Mouse (Mus musculus) heart, postnatal 0 days (tissue): Measurements from ENCODE around the gene Zfp36l1. TPM values are rescaled to one million over a fixed set of nuclear protein-coding genes. Genes with fewer than 3 reads are reported as not detected.

Source experiments
- ATAC-seq: fragments of 200-750 bp; cut with Nextera tagmentation; 2 replicates; pipeline ENCODE4 v1.8.0; 2017; ENCODE audit warnings: low read depth, moderate number of reproducible peaks, moderate library complexity; ENCODE audit not compliant: insufficient read depth
- DNase-seq: peaks from one replicate; pipeline ENCODE4 v3.0.0-alpha.2; 2016; ENCODE audit warnings: low spot score
- H3K27ac ChIP-seq: fragments of 300-500 bp; sonication (generic); 2 replicates; pipeline ENCODE4 v1.5.1; 2014; ENCODE audit warnings: low read depth, mild to moderate bottlenecking
- H3K27me3 ChIP-seq: fragments of 300-500 bp; sonication (generic); 2 replicates; pipeline ENCODE4 v1.6.1; 2014; ENCODE audit warnings: low read length, mixed read lengths; ENCODE audit not compliant: control insufficient read depth, insufficient read depth
- H3K36me3 ChIP-seq: fragments of 300-500 bp; sonication (generic); replicated peaks from 2 replicates; pipeline ENCODE4 v1.6.1; 2014; ENCODE audit warnings: low read length, mixed read lengths; ENCODE audit not compliant: control insufficient read depth, insufficient read depth
- H3K4me1 ChIP-seq: fragments of 300-500 bp; sonication (generic); 2 replicates; pipeline ENCODE4 v1.6.1; 2014; ENCODE audit warnings: antibody characterized with exemption; ENCODE audit not compliant: control insufficient read depth, insufficient read depth
- H3K4me2 ChIP-seq: fragments of 300-500 bp; sonication (generic); 2 replicates; pipeline ENCODE4 v1.6.1; 2014; ENCODE audit warnings: low read depth, mild to moderate bottlenecking, low read length, moderate library complexity
- H3K4me3 ChIP-seq: fragments of 300-500 bp; sonication (generic); 2 replicates; pipeline ENCODE4 v1.5.1; 2014; ENCODE audit warnings: low read depth, low read length
- H3K9ac ChIP-seq: fragments of 300-500 bp; sonication (generic); replicated peaks from 2 replicates; pipeline ENCODE4 v1.6.1; 2014; ENCODE audit warnings: low read depth, low read length, mixed read lengths
- H3K9me3 ChIP-seq: fragments of 300-500 bp; sonication (generic); replicated peaks from 2 replicates; pipeline ENCODE4 v1.6.1; 2016; ENCODE audit warnings: low read length; ENCODE audit not compliant: control insufficient read depth
- CTCF ChIP-seq: IDR thresholded peaks from 2 replicates; pipeline ENCODE4 v1.5.1; 2016; ENCODE audit warnings: antibody characterized with exemption, control low read depth, low read depth
- EP300 ChIP-seq: IDR thresholded peaks from 2 replicates; pipeline ENCODE4 v1.6.1; 2016; ENCODE audit warnings: antibody characterized with exemption, low read depth
- WGBS: fragments of 180-500 bp; shearing (Covaris S2); extraction: QIAGEN DNeasy Blood & Tissue Kit; methylation state at CpG from one replicate; pipeline ENCODE4 v1.1.7; 2014; 5-methylcytosine and 5-hydroxymethylcytosine counted together
- polyA plus RNA-seq: library from polyadenylated mRNA; unstranded; fragments of >200 nt; fragmentation: Nextera tagmentation; extraction: Ambion mirVana; gene quantifications from 2 replicates; pipeline ENCODE4 v1.2.1, GENCODE M21; 2015
- total RNA-seq: library from RNA; depleted of rRNA; stranded (reverse); fragments of >200 nt; gene quantifications from 2 replicates; pipeline ENCODE4 v1.2.3, GENCODE M21; 2014; ENCODE audit warnings: low replicate concordance

The Zfp36l1 gene
- total and polyA plus RNA-seq, 2 experiments from 2014 or later: 60.3 to 80.6 TPM

DNA sequence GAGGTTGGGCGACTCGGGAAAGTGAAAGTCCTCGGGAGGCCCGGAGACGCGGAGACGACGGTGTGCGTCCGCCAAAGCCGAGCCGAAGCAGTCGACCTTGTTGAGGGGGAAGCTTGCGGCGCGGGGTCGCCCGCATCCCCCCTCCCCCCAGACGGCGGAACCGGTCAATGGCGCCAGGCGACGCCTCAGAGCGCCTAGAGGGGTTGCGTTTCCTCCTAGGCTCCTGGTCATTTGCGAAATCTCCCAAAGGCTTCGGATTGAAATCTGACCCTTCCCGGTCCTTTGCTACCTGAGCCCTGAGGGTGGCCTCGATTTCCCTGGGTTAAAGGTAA is 3.0 kb upstream of the Zfp36l1 start:
- Histone ChIP-seq H3K9ac (peak overlapping the region; percentile 90), H3K4me2 (peak overlapping the region; percentile 68), H3K9me3 (no peaks in the 10 kb centered on the region), H3K36me3 (peaks cover 14% of the 10 kb centered on the region), H3K4me1 (peaks cover 8% of the 10 kb centered on the region; the same call in 1 of the 2 replicates), H3K27ac (peak overlapping the region; percentile 97), H3K27me3 (no peaks in the 10 kb centered on the region), H3K4me3 (peak overlapping the region; percentile 96)
- WGBS: under 1% methylated on average over 30 of the region's 30 CpGs
- ATAC-seq (no peak), DNase-seq (no peak)
- no peak for TF ChIP-seq CTCF
- TF ChIP-seq EP300: no peak

DNA sequence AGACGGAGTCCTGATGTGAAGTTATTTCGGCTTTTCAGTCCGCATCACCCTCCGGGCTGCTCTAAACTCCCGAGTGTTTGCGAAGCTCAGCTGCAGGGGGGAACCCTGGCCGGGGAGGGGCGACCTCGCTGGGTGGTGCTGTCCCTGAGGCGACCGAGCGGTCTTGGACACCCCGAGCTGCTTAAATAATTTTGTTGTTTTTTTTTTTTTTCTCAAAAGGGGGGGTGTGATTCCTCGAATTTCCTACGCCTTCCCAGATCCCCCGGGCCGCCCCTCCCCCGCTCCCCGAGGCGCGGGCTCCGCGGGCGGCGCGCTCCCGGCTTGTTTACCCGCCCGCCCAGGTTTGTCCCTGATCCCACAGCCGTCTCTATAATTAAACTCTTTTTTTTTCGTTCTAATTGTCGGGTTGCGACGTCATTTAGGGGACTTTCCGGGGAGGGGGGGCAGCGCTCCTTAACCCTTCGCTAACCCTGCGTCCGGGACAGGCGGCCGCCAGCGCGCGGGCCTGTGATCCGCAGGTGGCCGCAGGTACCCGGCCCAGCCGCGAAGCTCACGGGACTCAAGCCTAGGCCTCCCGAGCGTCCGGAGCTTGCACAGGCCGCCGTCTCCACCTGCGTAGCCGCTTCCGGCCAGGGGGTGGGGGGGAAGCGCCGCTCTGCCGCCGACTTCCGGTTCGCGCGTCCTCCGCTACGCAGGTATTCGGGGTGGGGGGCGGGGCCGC is 2.5 kb upstream of the Zfp36l1 start:
- no peaks in the 10 kb centered on the region for H3K9me3 ChIP-seq
- WGBS: under 1% methylated on average over 67 of the region's 71 CpGs
- peaks cover 8% of the 10 kb centered on the region; the same call in 1 of the 2 replicates for H3K4me1 ChIP-seq
- H3K36me3 ChIP-seq: peaks cover 9% of the 10 kb centered on the region
- TF ChIP-seq CTCF (no peak), EP300 (peak; percentile 25; the same call in 1 of the 2 replicates)
- peak overlapping the region; percentile 96 for H3K4me3 ChIP-seq
- H3K27ac ChIP-seq: peak overlapping the region; percentile 97
- peak; percentile 79 for DNase-seq
- H3K9ac ChIP-seq: peak overlapping the region; percentile 90
- H3K4me2 ChIP-seq: peak overlapping the region; percentile 68
- no peaks in the 10 kb centered on the region for H3K27me3 ChIP-seq
- peak; percentile 63 for ATAC-seq

DNA sequence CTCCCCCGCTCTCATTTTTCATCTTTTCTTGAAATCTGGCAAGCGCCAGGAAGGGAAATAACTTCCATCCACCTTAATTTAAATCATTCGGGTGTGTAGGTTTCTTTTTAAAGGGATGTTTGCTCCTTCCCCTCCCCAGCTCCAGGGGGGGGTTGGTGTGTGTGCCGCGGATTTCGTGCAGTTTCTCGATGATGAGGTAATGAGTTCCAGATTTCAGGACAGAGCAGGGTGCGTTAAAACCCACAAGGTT is 2.0 kb upstream of the Zfp36l1 start:
- no peak for DNase-seq
- no peak; the same call in 1 of the 2 replicates for TF ChIP-seq EP300
- no peak for TF ChIP-seq CTCF
- 0% methylated on average over 8 of the region's 8 CpGs for WGBS
- Histone ChIP-seq H3K9me3 (no peaks in the 10 kb centered on the region), H3K4me2 (peak overlapping the region; percentile 68), H3K4me3 (peak overlapping the region; percentile 96), H3K9ac (peak overlapping the region; percentile 90), H3K4me1 (peaks cover 8% of the 10 kb centered on the region; the same call in 1 of the 2 replicates), H3K27me3 (no peaks in the 10 kb centered on the region), H3K27ac (peak overlapping the region; percentile 97), H3K36me3 (peaks cover 7% of the 10 kb centered on the region)
- ATAC-seq: no peak

DNA sequence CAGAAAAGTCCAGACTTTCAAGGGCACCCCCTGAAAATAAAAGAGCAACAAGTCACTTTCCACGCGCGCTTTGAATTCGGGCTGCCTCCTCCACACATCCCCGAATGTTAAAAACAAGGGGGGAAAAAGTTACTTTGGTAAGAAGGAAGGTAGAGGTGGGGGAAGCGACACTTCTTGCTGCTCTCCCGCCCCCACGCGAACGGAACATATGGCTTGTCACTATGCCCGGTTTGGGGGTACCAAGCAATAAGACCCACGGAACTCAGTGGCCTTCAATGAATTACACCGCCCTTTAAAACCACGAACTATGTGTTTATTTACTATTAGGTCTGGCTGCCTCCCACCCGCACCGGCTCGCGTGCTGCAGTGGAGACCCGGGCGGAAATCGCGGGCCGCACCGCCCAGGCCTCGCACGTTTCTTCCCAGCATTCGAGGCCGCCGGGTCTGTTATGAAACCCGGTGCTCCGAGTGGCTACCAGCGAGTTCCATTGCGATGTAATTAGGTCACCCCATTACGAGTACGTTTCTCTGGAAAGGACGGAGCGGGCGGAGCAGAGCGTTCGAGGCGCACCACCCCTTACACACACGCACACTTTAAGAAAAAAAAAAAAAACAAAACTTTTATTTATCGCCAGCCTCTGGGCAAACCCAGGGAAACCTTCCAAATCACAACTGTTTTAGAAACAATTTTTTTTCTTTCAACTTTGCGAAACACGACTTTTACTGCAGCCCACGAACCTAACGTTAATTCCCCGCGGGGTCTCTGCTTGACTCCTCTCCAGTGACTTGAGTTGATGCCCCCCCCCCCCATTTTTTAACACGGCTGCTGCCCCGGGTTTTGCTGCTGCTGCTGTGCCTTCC is 1.4 kb upstream of the Zfp36l1 start:
- ATAC-seq: peak; percentile 27; the same call in 1 of the 2 replicates
- TF ChIP-seq CTCF: no peak
- no peak for TF ChIP-seq EP300
- WGBS: under 1% methylated on average over 51 of the region's 51 CpGs

DNA sequence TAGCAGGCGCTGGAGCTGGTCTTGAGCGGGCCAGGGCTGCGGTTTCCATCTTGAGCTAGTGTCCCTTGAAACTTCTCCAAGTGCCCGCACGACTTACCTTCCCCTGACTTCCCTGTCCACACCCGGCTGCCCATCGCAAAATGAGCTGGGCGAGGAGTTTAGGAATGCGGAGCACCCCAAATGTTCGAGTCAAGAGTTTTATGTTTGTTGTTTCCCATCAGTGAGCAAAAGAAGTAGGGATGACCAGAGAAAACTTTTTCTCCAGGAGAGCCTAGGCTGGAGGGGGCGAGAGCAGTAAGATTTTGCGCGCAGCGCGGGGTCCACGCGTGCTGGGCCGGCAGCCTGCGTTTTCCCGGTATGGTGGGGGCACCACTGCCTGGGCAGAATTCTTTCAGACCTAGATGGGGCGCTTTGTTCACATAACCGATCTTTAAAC is 791 bp upstream of the Zfp36l1 start:
- Histone ChIP-seq H3K9me3 (no peaks in the 10 kb centered on the region), H3K9ac (peak overlapping the region; percentile 90), H3K4me1 (peaks cover 13% of the 10 kb centered on the region; the same call in 1 of the 2 replicates), H3K27ac (peak overlapping the region; percentile 97), H3K36me3 (peaks cover 11% of the 10 kb centered on the region), H3K27me3 (no peaks in the 10 kb centered on the region), H3K4me3 (peak overlapping the region; percentile 96), H3K4me2 (peak overlapping the region; percentile 68)
- DNase-seq: no peak
- no peak for TF ChIP-seq EP300
- TF ChIP-seq CTCF: no peak
- no peak; the same call in 1 of the 2 replicates for ATAC-seq
- 1% methylated on average over 22 of the region's 22 CpGs for WGBS

More for the DNA sequence above, 1.4 kb upstream of the Zfp36l1 start:
- peak; percentile 83 for DNase-seq
- Histone ChIP-seq H3K36me3 (peaks cover 9% of the 10 kb centered on the region), H3K4me1 (peaks cover 13% of the 10 kb centered on the region; the same call in 1 of the 2 replicates), H3K4me2 (peak overlapping the region; percentile 68), H3K9me3 (no peaks in the 10 kb centered on the region), H3K27ac (peak overlapping the region; percentile 97), H3K27me3 (no peaks in the 10 kb centered on the region), H3K4me3 (peak overlapping the region; percentile 96), H3K9ac (peak overlapping the region; percentile 90)
